Mouse (Mus musculus): Measurements from ENCODE around the gene Stxbp4. TPM values are rescaled to one million over a fixed set of nuclear protein-coding genes. Genes with fewer than 3 reads are reported as not detected.

The Stxbp4 gene
- total RNA-seq, 2 experiments from 2014 or later: 12.8 to 14.5 TPM

- DNase-seq (ENCODE audit: low spot score): no peak
These were observed 67.1 kb downstream of the Stxbp4 start for GRCm38 (mm10) chr11:90570646-90571259.

GRCm38 (mm10) chr11:90558359-90559047 lies 79.4 kb downstream of the Stxbp4 start:
- DNase-seq (ENCODE audit: low spot score): no peak

GRCm38 (mm10) chr11:90556517-90556916 lies 81.4 kb downstream of the Stxbp4 start:
- no peak for DNase-seq (ENCODE audit: low spot score)

GRCm38 (mm10) chr11:90553963-90554362 lies 83.9 kb downstream of the Stxbp4 start:
- DNase-seq (ENCODE audit: low spot score): no peak

GRCm38 (mm10) chr11:90552303-90553201 lies 85.3 kb downstream of the Stxbp4 start:
- DNase-seq (ENCODE audit: low spot score): no peak

- no peak for DNase-seq (ENCODE audit: low spot score)
These were observed 89.3 kb downstream of the Stxbp4 start for GRCm38 (mm10) chr11:90548560-90548959.

- DNase-seq (ENCODE audit: low spot score): no peak
These were observed 99.1 kb downstream of the Stxbp4 start for GRCm38 (mm10) chr11:90538636-90539263.

- DNase-seq (ENCODE audit: low spot score): no peak
These were observed 112.6 kb downstream of the Stxbp4 start for GRCm38 (mm10) chr11:90525311-90525710.

- no peak for DNase-seq (ENCODE audit: low spot score)
These were observed 116.8 kb downstream of the Stxbp4 start for GRCm38 (mm10) chr11:90521040-90521439.

GRCm38 (mm10) chr11:90517750-90518149 lies 120.1 kb downstream of the Stxbp4 start:
- DNase-seq (ENCODE audit: low spot score): no peak

- no peak for DNase-seq (ENCODE audit: low spot score)
These were observed 125.2 kb downstream of the Stxbp4 start for GRCm38 (mm10) chr11:90512538-90513219.

- no peak for DNase-seq (ENCODE audit: low spot score)
These were observed 136.0 kb downstream of the Stxbp4 start for GRCm38 (mm10) chr11:90501846-90502245.

- DNase-seq (ENCODE audit: low spot score): no peak
These were observed 138.0 kb downstream of the Stxbp4 start for GRCm38 (mm10) chr11:90499918-90500317.

GRCm38 (mm10) chr11:90498461-90498860 lies 139.4 kb downstream of the Stxbp4 start:
- peak; percentile 54 for DNase-seq (ENCODE audit: low spot score)

GRCm38 (mm10) chr11:90494981-90495380 lies 142.9 kb downstream of the Stxbp4 start:
- DNase-seq (ENCODE audit: low spot score): no peak

GRCm38 (mm10) chr11:90492511-90492910 lies 145.4 kb downstream of the Stxbp4 start:
- no peak for DNase-seq (ENCODE audit: low spot score)

GRCm38 (mm10) chr11:90489166-90489565 lies 148.7 kb downstream of the Stxbp4 start:
- DNase-seq (ENCODE audit: low spot score): no peak

GRCm38 (mm10) chr11:90487686-90488085 lies 150.2 kb downstream of the Stxbp4 start:
- DNase-seq (ENCODE audit: low spot score): no peak

GRCm38 (mm10) chr11:90484750-90485637 lies 152.9 kb downstream of the Stxbp4 start:
- DNase-seq (ENCODE audit: low spot score): no peak

- DNase-seq (ENCODE audit: low spot score): no peak
These were observed 154.1 kb downstream of the Stxbp4 start for GRCm38 (mm10) chr11:90483766-90484165.
